Mouse (Mus musculus): ENCODE measurements around the gene B3gat2.

B3gat2 gene

GRCm38 (mm10) chr1:23761502-23762135, at the start of gene B3gat2:
TSS of gene B3gat2 (plus strand) at chr1:23761753.
- peak; percentile 8 to 21 for DNase-seq

- no peak for DNase-seq
Measured at GRCm38 (mm10) chr1:23720326-23720725, 41.2 kb upstream of the B3gat2 start.

- DNase-seq, result no peak
Measured at GRCm38 (mm10) chr1:23721036-23721435, 40.5 kb upstream of the B3gat2 start.

- DNase-seq, result no peak
Measured at GRCm38 (mm10) chr1:23722469-23723372, 38.8 kb upstream of the B3gat2 start.

GRCm38 (mm10) chr1:23731324-23731723, 30.2 kb upstream of the B3gat2 start:
- DNase-seq, result no peak

- DNase-seq, result no peak
Measured at GRCm38 (mm10) chr1:23750864-23751532, 10.6 kb upstream of the B3gat2 start.

- no peak for DNase-seq
Measured at GRCm38 (mm10) chr1:23753091-23753490, 8.5 kb upstream of the B3gat2 start.

GRCm38 (mm10) chr1:23753591-23753990, 8.0 kb upstream of the B3gat2 start:
- no peak for DNase-seq

- no peak for DNase-seq
Measured at GRCm38 (mm10) chr1:23754340-23754739, 7.2 kb upstream of the B3gat2 start.

- DNase-seq, result no peak
Measured at GRCm38 (mm10) chr1:23754967-23755366, 6.6 kb upstream of the B3gat2 start.

- DNase-seq, result peak; percentile 25 to 33
Measured at GRCm38 (mm10) chr1:23762136-23762687, 659 bp downstream of the B3gat2 start.

GRCm38 (mm10) chr1:23762782-23763630, 1.5 kb downstream of the B3gat2 start:
- peak; percentile 87 to 91 for DNase-seq

- peak; percentile 37 to 48 for DNase-seq
Measured at GRCm38 (mm10) chr1:23763726-23764125, 2.2 kb downstream of the B3gat2 start.

GRCm38 (mm10) chr1:23764710-23765109, 3.2 kb downstream of the B3gat2 start:
- no peak for DNase-seq

GRCm38 (mm10) chr1:23773039-23773438, 11.5 kb downstream of the B3gat2 start:
- no peak for DNase-seq

- peak; percentile 71 to 82 for DNase-seq
Measured at GRCm38 (mm10) chr1:23792737-23793533, 31.4 kb downstream of the B3gat2 start.

- DNase-seq, result no peak
Measured at GRCm38 (mm10) chr1:23798306-23798705, 36.8 kb downstream of the B3gat2 start.

- no peak for DNase-seq
Measured at GRCm38 (mm10) chr1:23821615-23822014, 60.1 kb downstream of the B3gat2 start.

GRCm38 (mm10) chr1:23826887-23827758, 65.6 kb downstream of the B3gat2 start:
- peak in 1 of 2 experiments; percentile 47 for DNase-seq

GRCm38 (mm10) chr1:23834246-23834645, 72.7 kb downstream of the B3gat2 start:
- no peak for DNase-seq

All from lung, postnatal 4 days (tissue).